Mouse (Mus musculus) limb, embryonic 11.5 days (tissue): ENCODE measurements around the gene Bnip2. TPM values are rescaled to one million over a fixed set of nuclear protein-coding genes. Genes with fewer than 3 reads are reported as not detected.

ENCODE experiments used
- ATAC-seq: fragments of 200-750 bp; cut with Nextera tagmentation; 2 replicates; pipeline ENCODE4 v1.8.0; 2017; ENCODE audit warnings: low read depth; ENCODE audit not compliant: insufficient number of reproducible peaks, low FRiP score, low TSS enrichment
- DNase-seq: peaks from one replicate; pipeline ENCODE4 v3.0.0-alpha.2; 2015; ENCODE audit warnings: low spot score
- H3K27ac ChIP-seq: fragments of 300-500 bp; sonication (generic); replicated peaks from 2 replicates; pipeline ENCODE4 v1.5.1; 2014; ENCODE audit warnings: low read depth, mild to moderate bottlenecking, low read length
- H3K27me3 ChIP-seq: fragments of 300-500 bp; sonication (generic); 2 replicates; pipeline ENCODE4 v1.6.1; 2014; ENCODE audit warnings: mild to moderate bottlenecking, low read length, mixed read lengths; ENCODE audit not compliant: control insufficient read depth, insufficient read depth
- H3K36me3 ChIP-seq: fragments of 300-500 bp; sonication (generic); 2 replicates; pipeline ENCODE4 v1.6.1; 2014; ENCODE audit warnings: mild to moderate bottlenecking, low read length, moderate library complexity, mixed read lengths; ENCODE audit not compliant: control insufficient read depth, insufficient read depth
- H3K4me1 ChIP-seq: fragments of 300-500 bp; sonication (generic); 2 replicates; pipeline ENCODE4 v1.6.1; 2014; ENCODE audit warnings: low read length, mixed read lengths; ENCODE audit not compliant: control insufficient read depth, insufficient read depth
- H3K4me2 ChIP-seq: fragments of 300-500 bp; sonication (generic); 2 replicates; pipeline ENCODE4 v1.6.1; 2014; ENCODE audit warnings: low read depth, mild to moderate bottlenecking, moderate library complexity; ENCODE audit not compliant: severe bottlenecking
- H3K4me3 ChIP-seq: fragments of 300-500 bp; sonication (generic); 2 replicates; pipeline ENCODE4 v1.5.1; 2014; ENCODE audit warnings: low read depth, low read length
- H3K9ac ChIP-seq: fragments of 300-500 bp; sonication (generic); 2 replicates; pipeline ENCODE4 v1.6.1; 2014; ENCODE audit warnings: mild to moderate bottlenecking, low read length
- H3K9me3 ChIP-seq: fragments of 300-500 bp; sonication (generic); 2 replicates; pipeline ENCODE4 v1.6.1; 2016; ENCODE audit warnings: low read length; ENCODE audit not compliant: control insufficient read depth
- WGBS: fragments of 180-500 bp; shearing (Covaris S2); extraction: QIAGEN DNeasy Blood & Tissue Kit; methylation state at CpG from one replicate; pipeline ENCODE4 v1.1.7; 2014; 5-methylcytosine and 5-hydroxymethylcytosine counted together
- polyA plus RNA-seq: library from polyadenylated mRNA; unstranded; fragments of >200 nt; fragmentation: Nextera tagmentation; extraction: Ambion mirVana; gene quantifications from 2 replicates; pipeline ENCODE4 v1.2.1, GENCODE M21; 2014

Bnip2 gene
- polyA plus RNA-seq, 1 experiment from 2014 or later: 113 TPM

GRCm38 (mm10) chr9:69986063-69986462 lies 3.2 kb upstream of the Bnip2 start:
- no peak for DNase-seq
- 76% methylated on average over 10 of the region's 10 CpGs for WGBS
- no peak for ATAC-seq
- Histone ChIP-seq H3K4me1 (peaks cover 6% of the 10 kb centered on the region; the same call in 1 of the 2 replicates), H3K9me3 (no peaks in the 10 kb centered on the region), H3K4me2 (no peak overlapping the region), H3K27ac (no peak overlapping the region), H3K9ac (no peak overlapping the region), H3K36me3 (no peaks in the 10 kb centered on the region), H3K4me3 (no peak overlapping the region), H3K27me3 (no peaks in the 10 kb centered on the region)

GRCm38 (mm10) chr9:69986571-69986970 lies 2.7 kb upstream of the Bnip2 start:
- DNase-seq (no peak), ATAC-seq (no peak)
- Histone ChIP-seq H3K36me3 (no peaks in the 10 kb centered on the region), H3K4me1 (peaks cover 6% of the 10 kb centered on the region; the same call in 1 of the 2 replicates), H3K27ac (no peak overlapping the region), H3K9ac (no peak overlapping the region), H3K4me2 (no peak overlapping the region), H3K27me3 (no peaks in the 10 kb centered on the region), H3K9me3 (no peaks in the 10 kb centered on the region), H3K4me3 (no peak overlapping the region)
- WGBS: 73% methylated on average over 5 of the region's 5 CpGs

GRCm38 (mm10) chr9:69987579-69987978 lies 1.7 kb upstream of the Bnip2 start:
- no peaks in the 10 kb centered on the region for H3K27me3 ChIP-seq
- no peak overlapping the region for H3K4me2 ChIP-seq
- no peaks in the 10 kb centered on the region for H3K36me3 ChIP-seq
- H3K27ac ChIP-seq: no peak overlapping the region
- no peak overlapping the region for H3K4me3 ChIP-seq
- peaks cover 6% of the 10 kb centered on the region; the same call in 1 of the 2 replicates for H3K4me1 ChIP-seq
- H3K9ac ChIP-seq: no peak overlapping the region
- no peak for ATAC-seq
- H3K9me3 ChIP-seq: no peaks in the 10 kb centered on the region
- WGBS: 3% methylated on average over 3 of the region's 3 CpGs
- DNase-seq: peak; percentile 79

- H3K4me1 ChIP-seq: peaks cover 10% of the 10 kb centered on the region; the same call in 1 of the 2 replicates
- H3K27me3 ChIP-seq: no peaks in the 10 kb centered on the region
- ATAC-seq (no peak), DNase-seq (no peak)
- no peaks in the 10 kb centered on the region for H3K9me3 ChIP-seq
- H3K36me3 ChIP-seq: no peaks in the 10 kb centered on the region
- peak overlapping the region; percentile 43; the same call in 1 of the 2 replicates for H3K4me2 ChIP-seq
- 0 out of 2 replicates have a peak overlapping the region, but pooled peaks have one; percentile 22 for H3K9ac ChIP-seq
- H3K4me3 ChIP-seq: peak overlapping the region; percentile 97
- WGBS: 41% methylated on average over 16 of the region's 16 CpGs
- no peak overlapping the region; the same call in 1 of the 2 replicates for H3K27ac ChIP-seq
These were observed 462 bp upstream of the Bnip2 start for GRCm38 (mm10) chr9:69988706-69989302.

- no peaks in the 10 kb centered on the region for H3K9me3 ChIP-seq
- no peaks in the 10 kb centered on the region for H3K27me3 ChIP-seq
- peak overlapping the region; percentile 97 for H3K4me3 ChIP-seq
- H3K4me2 ChIP-seq: peak overlapping the region; percentile 43
- ATAC-seq (no peak), DNase-seq (no peak)
- WGBS: 15% methylated on average over 5 of the region's 5 CpGs
- H3K4me1 ChIP-seq: peaks cover 10% of the 10 kb centered on the region; the same call in 1 of the 2 replicates
- no peaks in the 10 kb centered on the region for H3K36me3 ChIP-seq
- H3K27ac ChIP-seq: no peak overlapping the region
- peak overlapping the region; percentile 37; the same call in 1 of the 2 replicates for H3K9ac ChIP-seq
These were observed 1.1 kb downstream of the Bnip2 start for GRCm38 (mm10) chr9:69990346-69990745.

GRCm38 (mm10) chr9:69992841-69993277 lies 3.6 kb downstream of the Bnip2 start:
- DNase-seq (no peak), ATAC-seq (no peak)
- no peak overlapping the region for H3K4me3 ChIP-seq
- no peaks in the 10 kb centered on the region for H3K27me3 ChIP-seq
- no peak overlapping the region for H3K4me2 ChIP-seq
- peaks cover 10% of the 10 kb centered on the region; the same call in 1 of the 2 replicates for H3K4me1 ChIP-seq
- no peak overlapping the region for H3K27ac ChIP-seq
- no peaks in the 10 kb centered on the region for H3K9me3 ChIP-seq
- peaks cover 5% of the 10 kb centered on the region; the same call in 1 of the 2 replicates for H3K36me3 ChIP-seq
- WGBS: 83% methylated on average over 5 of the region's 5 CpGs
- no peak overlapping the region for H3K9ac ChIP-seq

- Histone ChIP-seq H3K4me1 (peaks cover 10% of the 10 kb centered on the region; the same call in 1 of the 2 replicates), H3K4me3 (no peak overlapping the region), H3K27ac (no peak overlapping the region), H3K36me3 (peaks cover 5% of the 10 kb centered on the region; the same call in 1 of the 2 replicates), H3K27me3 (no peaks in the 10 kb centered on the region), H3K9ac (no peak overlapping the region), H3K9me3 (no peaks in the 10 kb centered on the region), H3K4me2 (no peak overlapping the region)
- 86% methylated on average over 1 of the region's 1 CpGs for WGBS
- no peak for ATAC-seq
- no peak for DNase-seq
These were observed 4.2 kb downstream of the Bnip2 start for GRCm38 (mm10) chr9:69993479-69993878.

GRCm38 (mm10) chr9:69994547-69994946 lies 5.3 kb downstream of the Bnip2 start:
- no peak for ATAC-seq
- peaks cover 13% of the 10 kb centered on the region; the same call in 1 of the 2 replicates for H3K36me3 ChIP-seq
- WGBS: 95% methylated on average over 5 of the region's 5 CpGs

More at GRCm38 (mm10) chr9:69994547-69994946, 5.3 kb downstream of the Bnip2 start:
- Histone ChIP-seq H3K9ac (no peak overlapping the region), H3K4me3 (no peak overlapping the region), H3K27me3 (no peaks in the 10 kb centered on the region), H3K9me3 (no peaks in the 10 kb centered on the region), H3K27ac (no peak overlapping the region), H3K4me2 (no peak overlapping the region), H3K4me1 (peaks cover 10% of the 10 kb centered on the region; the same call in 1 of the 2 replicates)
- DNase-seq: no peak
